Mouse (Mus musculus): ENCODE measurements around the gene Spdye4c.

The Spdye4c gene

DNA sequence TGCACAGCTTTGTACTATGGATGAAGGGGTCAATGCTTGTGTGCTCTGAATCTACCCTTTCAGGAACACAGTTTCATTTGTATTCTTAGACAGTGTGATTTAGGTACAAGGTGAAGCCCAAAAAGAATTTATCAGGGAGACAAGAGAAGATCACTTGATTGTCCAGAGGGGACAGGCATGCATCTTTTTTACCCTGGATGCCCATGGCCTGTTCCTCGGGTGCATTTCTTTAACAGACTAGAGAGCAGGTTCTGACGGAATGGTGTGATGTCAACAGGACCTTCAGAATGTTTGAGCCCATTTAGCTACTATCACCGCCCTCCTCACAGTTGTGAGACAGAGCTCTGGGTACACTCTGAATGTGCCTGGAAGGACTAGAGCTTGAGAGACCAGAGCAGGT, at the start of gene Spdye4c:
TSS of gene Spdye4c (plus strand) at position 301 of the 400 bp plus-strand sequence.
- in situ Hi-C loops (cut with MboI; ENCODE audit: low pct_unique_long_range_greater_than_20kb in 1 of 2, low sequenced_read_pairs in 2 of 2, unreplicated experiment in 1 of 2) = no loop called here

DNA sequence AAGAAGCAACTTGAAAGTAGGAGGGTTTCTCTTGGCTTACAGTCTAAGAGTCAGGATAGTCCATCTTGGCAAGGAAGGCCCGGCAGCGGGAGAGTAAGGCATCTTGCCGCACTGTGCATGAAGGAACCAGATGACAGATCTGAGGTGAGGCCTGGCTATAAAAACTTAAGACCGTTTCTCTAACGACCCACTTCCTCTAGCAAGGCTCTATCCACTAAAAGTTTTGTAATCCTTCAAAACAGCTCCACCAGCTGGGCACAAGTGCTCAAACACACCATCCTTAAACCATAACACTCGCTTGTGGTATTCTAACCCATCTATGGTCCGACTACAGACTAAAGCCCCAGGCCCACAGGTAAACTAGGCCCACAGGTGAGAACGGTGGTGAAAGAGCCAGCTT, 47.5 kb upstream of the Spdye4c start:
- in situ Hi-C loops (cut with MboI; ENCODE audit: low pct_unique_long_range_greater_than_20kb in 1 of 2, low sequenced_read_pairs in 2 of 2, unreplicated experiment in 1 of 2) = no loop called here

DNA sequence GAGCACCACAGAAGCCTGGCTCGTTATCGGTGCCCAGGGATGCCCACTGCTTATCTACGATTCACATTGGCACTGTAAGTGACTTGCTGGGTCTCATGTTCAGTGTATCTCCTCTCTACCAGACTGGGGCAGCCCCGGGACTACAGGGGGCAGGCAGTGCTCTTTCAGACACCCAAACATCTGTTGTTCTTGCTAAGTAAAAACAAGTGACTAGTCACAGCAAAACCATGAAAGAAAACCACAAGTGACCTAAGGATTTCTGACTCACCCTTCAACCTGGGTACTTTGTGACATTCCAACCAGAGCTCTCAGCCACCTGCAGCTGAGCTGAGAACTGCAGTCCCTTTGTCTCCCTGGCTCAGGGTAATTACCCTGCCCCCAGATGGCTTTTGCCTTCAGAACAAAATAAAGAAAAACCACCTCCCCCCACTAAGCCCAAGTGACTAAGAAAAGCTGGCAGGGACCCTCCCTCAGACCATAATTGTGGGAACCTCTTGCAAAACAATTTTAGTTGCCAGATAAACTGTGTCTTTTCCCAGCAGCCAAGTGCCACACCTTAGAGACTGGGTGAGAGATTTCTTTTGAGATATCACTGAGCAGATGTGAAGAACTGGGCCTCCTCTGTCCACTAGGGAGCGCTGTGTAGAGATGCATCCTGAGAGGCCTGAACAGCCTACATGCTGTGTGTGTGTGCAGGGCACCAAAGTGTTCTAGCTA, 46.4 kb upstream of the Spdye4c start:
- in situ Hi-C loops (cut with MboI; ENCODE audit: low pct_unique_long_range_greater_than_20kb in 1 of 2, low sequenced_read_pairs in 2 of 2, unreplicated experiment in 1 of 2) = no loop called here

DNA sequence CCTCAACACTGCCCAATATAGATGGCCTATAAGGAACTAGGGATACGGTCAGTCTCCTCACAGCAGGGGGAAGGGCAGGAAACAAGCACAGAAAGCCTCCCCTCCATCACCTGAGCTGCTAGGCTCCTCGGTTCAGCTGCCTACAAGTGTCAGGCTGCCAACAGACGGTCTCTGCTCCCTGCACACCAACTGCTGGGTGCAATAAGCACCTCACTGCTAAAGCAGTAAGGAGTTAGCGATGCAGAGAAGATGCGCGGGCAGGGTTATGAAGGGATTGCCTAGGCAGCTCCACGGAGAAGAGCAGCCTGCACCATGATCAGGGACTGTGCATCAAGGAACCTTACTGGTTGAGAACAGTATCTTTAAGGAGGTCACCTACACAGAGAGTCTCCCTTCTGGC, 45.6 kb upstream of the Spdye4c start:
- in situ Hi-C loops (cut with MboI; ENCODE audit: low pct_unique_long_range_greater_than_20kb in 1 of 2, low sequenced_read_pairs in 2 of 2, unreplicated experiment in 1 of 2) = no loop called here

DNA sequence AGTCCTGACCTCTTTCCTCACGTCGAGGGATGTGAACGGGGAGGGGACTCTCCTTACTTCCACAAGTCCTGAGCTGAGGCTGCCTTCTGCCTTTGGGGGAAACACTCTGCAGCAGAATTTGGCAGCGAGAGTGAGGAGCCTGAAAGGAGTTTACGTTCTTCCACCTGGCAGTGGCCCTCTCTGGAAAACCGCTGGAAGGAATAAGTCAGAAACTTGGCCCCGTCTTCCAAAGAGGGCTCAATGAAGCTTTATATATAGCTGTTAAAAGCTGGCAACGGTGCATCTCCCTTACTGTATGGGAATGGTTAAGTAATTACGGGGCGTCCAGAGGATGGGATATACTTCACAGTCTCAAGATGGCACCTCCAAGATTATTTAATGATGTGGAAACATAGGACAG, 43.9 kb upstream of the Spdye4c start:
- in situ Hi-C loops (cut with MboI; ENCODE audit: low pct_unique_long_range_greater_than_20kb in 1 of 2, low sequenced_read_pairs in 2 of 2, unreplicated experiment in 1 of 2) = no loop called here

DNA sequence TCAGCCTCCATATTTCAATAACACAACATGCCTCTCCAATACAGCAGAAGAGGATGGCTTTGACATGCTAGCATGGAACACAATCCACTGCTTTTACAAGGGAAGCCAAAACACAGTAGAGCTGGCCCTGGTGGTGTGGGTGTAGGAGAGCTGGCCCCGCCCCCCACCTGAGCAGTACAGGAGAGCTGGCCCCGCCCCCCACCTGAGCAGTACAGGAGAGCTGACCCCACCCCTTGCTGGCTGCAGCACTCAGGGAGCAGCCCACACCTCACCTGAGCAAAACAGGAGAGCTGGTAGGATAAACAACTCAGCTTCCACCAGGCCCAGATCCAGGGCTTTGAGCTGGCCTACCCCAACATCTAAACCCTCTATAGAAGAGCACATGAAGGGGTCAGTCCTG, 42.7 kb upstream of the Spdye4c start:
- in situ Hi-C loops (cut with MboI; ENCODE audit: low pct_unique_long_range_greater_than_20kb in 1 of 2, low sequenced_read_pairs in 2 of 2, unreplicated experiment in 1 of 2) = no loop called here

DNA sequence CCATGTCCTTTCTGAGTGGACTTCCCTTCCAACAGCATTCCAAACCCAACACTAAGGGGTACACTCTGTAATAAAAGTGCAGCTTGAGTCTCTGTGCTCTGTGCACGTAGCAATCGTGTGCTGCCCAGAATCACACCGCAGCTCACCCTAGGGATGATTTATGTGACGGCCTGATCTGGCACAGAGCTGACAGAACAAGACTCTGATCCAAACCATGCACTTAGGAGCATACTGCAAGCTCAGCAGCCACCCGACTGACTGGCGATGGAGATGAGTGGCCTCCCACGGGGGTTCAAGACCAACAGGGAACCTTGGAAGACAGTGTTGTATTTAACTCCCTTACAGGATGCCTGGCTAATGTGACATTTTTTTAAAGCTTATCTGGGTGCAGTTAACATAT, 41.4 kb upstream of the Spdye4c start:
- in situ Hi-C loops (cut with MboI; ENCODE audit: low pct_unique_long_range_greater_than_20kb in 1 of 2, low sequenced_read_pairs in 2 of 2, unreplicated experiment in 1 of 2) = no loop called here

DNA sequence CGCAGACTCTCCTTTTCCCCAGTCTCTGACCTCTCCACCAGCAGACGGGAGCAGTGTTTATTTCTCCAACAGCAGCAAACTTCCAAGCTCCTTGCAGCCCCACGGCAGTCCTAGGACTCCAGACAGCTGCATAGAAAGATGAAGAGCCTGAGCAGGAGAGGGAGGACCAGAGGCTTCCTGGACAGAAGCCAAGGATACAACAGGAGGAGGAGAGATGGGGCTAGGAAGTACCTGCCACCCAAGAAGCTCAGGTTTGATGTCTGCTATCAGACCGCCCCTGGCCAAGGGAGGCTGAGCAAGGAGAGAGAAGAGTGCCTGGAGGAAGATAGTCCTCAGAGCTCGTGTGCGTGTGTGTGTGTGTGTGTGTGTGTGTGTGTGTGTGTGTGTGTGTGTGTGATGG, 41.0 kb upstream of the Spdye4c start:
- in situ Hi-C loops (cut with MboI; ENCODE audit: low pct_unique_long_range_greater_than_20kb in 1 of 2, low sequenced_read_pairs in 2 of 2, unreplicated experiment in 1 of 2) = no loop called here

DNA sequence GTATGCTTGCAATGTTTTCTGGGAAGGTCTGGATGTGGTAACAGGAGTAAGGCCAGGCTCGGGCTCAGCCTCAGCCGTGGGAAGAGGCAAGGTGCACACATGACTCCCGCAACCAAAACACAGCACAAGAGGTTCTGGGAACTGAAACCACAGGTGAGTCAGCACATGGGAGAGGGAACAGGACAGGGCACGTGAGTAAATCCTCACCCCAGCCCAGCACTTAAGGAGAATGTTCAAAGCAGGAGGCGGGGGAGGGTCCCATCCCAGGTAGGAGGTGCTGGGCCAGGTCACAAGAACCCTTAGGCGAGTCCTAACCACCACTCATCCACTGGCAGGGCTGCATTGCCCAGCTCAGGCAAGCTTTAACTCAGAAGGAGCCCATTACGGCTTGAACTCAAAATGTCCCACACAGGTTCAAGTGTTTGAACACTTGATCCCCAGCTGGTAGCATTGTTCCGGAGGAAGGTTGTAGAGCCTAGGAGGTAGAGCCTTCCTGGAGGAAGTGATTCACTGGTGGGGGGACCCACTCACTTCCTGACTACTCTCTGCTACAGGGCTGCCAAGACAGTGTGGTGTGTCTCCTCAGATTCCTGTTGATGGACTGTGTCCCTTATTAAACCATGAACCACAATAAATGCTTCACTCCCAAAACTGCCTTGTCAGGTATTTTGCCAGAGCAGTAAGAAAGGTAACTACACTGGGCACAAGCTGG, 38.8 kb upstream of the Spdye4c start:
- in situ Hi-C loops (cut with MboI; ENCODE audit: low pct_unique_long_range_greater_than_20kb in 1 of 2, low sequenced_read_pairs in 2 of 2, unreplicated experiment in 1 of 2) = no loop called here

DNA sequence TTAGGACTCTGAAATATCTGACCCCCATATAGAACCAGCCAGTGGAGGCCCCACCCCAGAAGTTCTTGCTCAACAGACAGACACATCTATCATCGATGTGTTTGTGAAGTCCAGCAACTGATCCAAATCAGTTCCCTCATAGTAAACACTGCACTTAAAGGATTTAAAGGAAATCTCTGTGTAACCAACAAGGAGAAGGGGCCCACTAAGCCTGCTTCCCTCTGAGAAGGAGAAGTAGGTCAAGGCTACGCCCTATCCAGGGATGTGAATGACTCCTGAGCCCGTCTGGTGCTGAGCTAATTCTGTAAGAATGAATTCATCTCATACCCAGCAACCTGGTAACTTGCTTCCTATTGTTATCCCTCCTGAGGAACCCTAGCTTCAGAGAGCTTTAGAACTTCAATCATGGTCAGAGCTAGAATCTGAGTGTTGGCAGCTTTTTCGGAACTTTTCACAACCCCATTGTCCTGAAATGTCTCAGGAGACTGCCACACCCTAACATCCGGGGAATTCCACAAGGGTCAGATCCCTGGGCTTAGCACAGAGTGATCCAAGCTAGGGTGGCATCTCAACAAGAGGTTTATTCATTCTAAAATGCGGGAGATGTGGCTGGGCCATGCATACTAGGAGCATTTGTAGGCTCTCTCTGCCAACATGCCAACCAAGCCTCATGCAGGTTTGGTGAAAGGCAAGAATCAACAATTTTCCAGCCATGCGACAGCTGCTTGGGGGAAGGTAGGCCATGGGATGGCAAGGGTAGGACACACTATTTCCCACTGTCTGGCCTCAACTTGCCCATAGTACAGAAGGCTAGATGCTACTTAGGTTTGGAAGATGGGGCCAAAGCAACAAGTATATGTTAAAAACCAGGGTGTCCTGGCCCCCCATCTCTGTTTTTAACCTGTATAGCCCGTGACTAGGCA, 38.0 kb upstream of the Spdye4c start:
- in situ Hi-C loops (cut with MboI; ENCODE audit: low pct_unique_long_range_greater_than_20kb in 1 of 2, low sequenced_read_pairs in 2 of 2, unreplicated experiment in 1 of 2) = no loop called here

DNA sequence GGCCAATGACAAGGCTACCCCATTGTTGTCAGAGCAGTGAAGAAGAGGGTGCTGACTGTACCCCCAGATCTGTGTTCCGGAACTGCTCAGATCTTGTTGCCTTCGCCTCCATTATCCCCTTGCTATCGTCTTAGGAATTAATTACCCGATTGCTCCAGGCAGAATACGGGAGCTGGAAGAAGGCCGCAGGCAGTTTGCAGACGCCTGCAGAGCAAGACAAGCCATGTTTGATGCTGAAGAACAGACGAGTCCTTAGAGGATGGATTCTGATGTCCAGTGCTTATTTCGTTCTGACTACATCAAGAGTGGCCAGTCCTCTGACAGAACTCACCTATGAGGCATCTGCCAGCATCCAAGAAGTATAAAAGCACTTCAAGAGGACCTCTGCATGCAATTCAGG, 35.9 kb upstream of the Spdye4c start:
- in situ Hi-C loops (cut with MboI; ENCODE audit: low pct_unique_long_range_greater_than_20kb in 1 of 2, low sequenced_read_pairs in 2 of 2, unreplicated experiment in 1 of 2) = no loop called here

DNA sequence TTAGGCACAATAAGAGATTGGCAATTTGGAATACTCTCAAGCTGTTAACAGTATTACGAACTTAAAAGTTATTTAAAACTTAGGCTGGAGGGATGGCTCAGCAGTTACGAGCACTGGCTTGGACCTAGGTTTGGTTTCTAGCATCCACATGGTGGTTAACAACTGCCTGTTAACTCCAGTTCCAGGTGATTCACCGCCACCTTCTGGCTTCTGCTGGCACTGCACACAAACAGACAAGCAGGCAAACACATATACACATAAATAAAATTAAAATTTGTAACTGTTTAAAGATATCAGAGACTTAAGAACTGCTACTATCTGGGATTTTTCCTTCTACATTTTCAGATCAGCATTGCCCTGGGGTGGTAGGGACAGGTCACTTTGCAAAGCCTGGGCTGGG, 26.8 kb upstream of the Spdye4c start:
- in situ Hi-C loops (cut with MboI; ENCODE audit: low pct_unique_long_range_greater_than_20kb in 1 of 2, low sequenced_read_pairs in 2 of 2, unreplicated experiment in 1 of 2) = no loop called here

DNA sequence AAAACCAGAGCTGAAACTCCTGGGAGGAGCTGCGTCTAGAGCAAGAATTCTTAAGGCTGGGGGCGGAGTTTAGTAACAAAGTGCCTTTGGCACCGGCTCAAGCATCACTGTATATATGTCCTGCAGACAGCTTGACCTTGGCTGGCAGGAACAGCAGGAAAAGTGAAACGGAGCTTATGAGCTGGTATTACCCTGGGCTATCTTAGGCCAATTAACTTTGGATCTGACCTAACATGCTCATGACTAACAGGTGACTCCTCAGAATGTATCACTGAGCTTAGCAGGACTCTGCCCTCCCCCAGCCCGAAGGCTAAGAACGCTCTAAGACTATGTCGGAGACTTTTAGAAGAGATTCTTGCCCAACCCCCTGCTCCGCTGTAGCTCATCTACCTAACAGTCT, 25.1 kb upstream of the Spdye4c start:
- in situ Hi-C loops (cut with MboI; ENCODE audit: low pct_unique_long_range_greater_than_20kb in 1 of 2, low sequenced_read_pairs in 2 of 2, unreplicated experiment in 1 of 2) = no loop called here

DNA sequence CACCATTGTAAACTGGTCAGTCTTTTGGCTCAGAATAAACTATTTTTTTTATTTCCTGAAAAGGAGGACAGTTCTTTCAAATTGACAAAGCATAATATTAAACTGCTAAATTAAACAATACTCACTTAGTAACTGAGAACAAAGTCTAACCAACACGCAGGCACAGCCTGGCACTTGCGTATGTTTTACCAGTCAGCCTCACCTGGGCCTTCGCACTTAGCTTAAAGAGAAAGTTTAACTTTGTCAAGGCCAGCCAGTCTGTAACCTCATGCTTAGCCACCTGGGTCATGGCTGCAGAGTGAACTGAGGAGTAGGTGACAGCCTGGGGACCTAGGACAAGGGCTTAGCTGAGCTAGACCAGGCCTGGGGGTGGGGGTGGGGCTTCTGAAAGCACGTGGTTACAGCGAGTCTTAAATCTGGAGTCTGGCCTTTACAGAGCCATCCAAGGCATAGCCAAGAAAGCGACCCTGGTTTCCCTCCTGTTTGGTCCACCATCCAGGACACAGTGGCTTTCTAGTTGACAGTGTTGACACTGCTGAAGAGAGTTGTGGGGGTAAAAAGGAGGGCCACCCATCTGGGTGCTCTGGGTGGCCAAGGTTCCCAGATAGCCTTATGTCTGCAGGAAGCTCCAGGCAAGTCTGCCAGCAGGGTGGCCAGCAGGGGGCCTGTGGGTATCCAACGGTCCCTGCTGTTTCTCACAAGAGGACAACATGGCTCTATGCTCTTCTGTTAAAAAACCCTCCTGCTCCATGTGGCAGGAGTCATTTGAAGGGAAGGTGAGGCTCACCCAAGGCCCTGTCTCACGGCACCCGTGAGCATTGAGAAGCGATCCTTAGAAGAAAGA, 24.5 kb upstream of the Spdye4c start:
- in situ Hi-C loops (cut with MboI; ENCODE audit: low pct_unique_long_range_greater_than_20kb in 1 of 2, low sequenced_read_pairs in 2 of 2, unreplicated experiment in 1 of 2) = no loop called here

DNA sequence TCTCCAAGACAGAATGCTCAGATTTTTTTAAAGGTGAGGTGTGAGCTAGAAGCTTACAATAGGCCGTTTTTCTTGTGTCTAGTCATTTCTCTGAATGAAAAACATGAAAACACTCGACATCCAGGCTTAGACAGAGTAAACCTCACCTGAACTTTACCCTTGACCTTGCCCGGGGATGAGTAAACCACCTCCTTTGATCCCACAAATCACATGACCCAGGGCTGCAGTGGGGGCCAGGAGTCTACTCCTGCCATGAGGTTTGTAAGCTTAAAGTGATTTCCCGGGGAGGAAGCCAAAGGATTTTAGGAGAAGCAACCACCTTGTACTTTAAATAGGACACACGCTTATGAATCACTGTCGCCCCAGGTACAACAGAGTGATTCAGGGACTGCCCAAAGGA, 23.0 kb upstream of the Spdye4c start:
- in situ Hi-C loops (cut with MboI; ENCODE audit: low pct_unique_long_range_greater_than_20kb in 1 of 2, low sequenced_read_pairs in 2 of 2, unreplicated experiment in 1 of 2) = no loop called here

DNA sequence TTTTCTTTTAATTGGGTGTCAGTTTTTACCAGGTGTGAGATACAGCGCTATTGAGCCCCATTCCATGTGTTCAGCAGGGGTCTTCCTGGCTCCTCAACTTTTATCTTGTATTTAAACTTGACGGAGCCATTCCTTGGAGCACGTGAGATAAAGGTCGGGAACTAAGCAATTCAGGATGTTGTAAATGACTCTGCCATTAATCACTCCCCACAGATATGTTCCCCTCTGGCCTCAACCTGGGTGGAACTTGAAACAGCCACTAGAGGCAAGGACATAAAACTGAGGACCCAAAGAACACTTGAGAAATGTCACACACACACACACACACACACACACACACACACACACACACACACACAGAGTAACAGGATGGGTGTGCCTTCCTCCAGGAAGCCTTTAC, 22.5 kb upstream of the Spdye4c start:
- in situ Hi-C loops (cut with MboI; ENCODE audit: low pct_unique_long_range_greater_than_20kb in 1 of 2, low sequenced_read_pairs in 2 of 2, unreplicated experiment in 1 of 2) = no loop called here

DNA sequence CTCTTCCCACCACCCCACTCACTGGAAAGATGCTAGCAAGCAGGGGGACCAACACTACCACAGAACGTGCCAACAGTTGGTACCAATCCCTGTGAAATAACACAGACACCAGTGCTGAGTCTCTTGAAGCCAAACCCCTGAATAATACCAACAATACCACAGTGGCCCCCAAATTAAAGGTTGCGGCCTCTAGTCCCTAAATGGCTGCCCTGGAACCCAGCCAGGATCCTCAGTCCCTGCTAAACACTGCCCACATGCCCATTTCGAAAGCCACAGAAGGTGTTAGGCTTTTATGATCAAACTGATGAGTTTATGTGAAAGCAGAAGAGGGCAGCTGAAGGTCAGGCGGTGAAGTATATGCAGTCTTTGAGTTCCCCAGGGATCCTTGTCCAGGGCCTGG, 20.0 kb upstream of the Spdye4c start:
- in situ Hi-C loops (cut with MboI; ENCODE audit: low pct_unique_long_range_greater_than_20kb in 1 of 2, low sequenced_read_pairs in 2 of 2, unreplicated experiment in 1 of 2) = loop anchor here in 1 of 2 experiments (10.0 kb wide), 1 partner anchor 156 kb away; no protein-coding TSS in a partner anchor

Measured in mouse embryonic stem cell (cell line).